Mouse (Mus musculus): ENCODE measurements around the gene Olfml2b. TPM values are rescaled to one million over a fixed set of nuclear protein-coding genes. Genes with fewer than 3 reads are reported as not detected.

The Olfml2b gene
- polyA plus RNA-seq, 1 experiment from 2014 or later, result 14.7 TPM

DNA sequence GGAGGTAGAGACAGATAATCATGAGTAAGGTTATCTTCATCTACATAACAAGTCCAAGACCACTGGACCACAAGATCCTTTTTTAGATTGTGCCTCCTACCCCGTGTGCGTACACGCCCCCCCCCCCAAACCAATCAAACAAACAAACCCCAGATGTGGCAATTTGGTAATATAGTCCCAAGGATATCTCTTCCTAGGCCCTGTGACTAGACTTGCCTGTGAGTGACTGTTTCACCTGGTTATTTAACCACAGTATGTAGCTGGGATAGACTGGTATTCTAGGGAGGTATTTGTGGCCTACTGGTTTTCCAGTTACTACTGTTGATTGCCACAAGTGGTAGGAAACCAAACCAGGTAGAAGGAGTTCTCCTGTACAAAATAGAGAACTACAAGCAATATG lies 33.6 kb upstream of the Olfml2b start:
- H3K9me3 ChIP-seq (ENCODE audit: control insufficient read depth, low read length), result no peaks in the 10 kb centered on the region
- no peak for ATAC-seq (ENCODE audit: insufficient number of reproducible peaks, low FRiP score, low TSS enrichment, low read depth)
- H3K27me3 ChIP-seq (ENCODE audit: control insufficient read depth, insufficient read depth, low read length), result no peaks in the 10 kb centered on the region
- H3K9ac ChIP-seq (ENCODE audit: low read length), result no peak overlapping the region
- H3K4me3 ChIP-seq (ENCODE audit: low read depth, low read length), result no peak overlapping the region
- no peak overlapping the region for H3K27ac ChIP-seq (replicated peaks; ENCODE audit: low read depth, low read length)
- DNase-seq (ENCODE audit: low spot score), result no peak
- H3K36me3 ChIP-seq (ENCODE audit: control insufficient read depth, insufficient read depth, low read length), result no peaks in the 10 kb centered on the region
- no peaks in the 10 kb centered on the region for H3K4me1 ChIP-seq (ENCODE audit: control insufficient read depth, insufficient read depth, low read length)
- H3K4me2 ChIP-seq (ENCODE audit: low read depth, severe bottlenecking), result no peak overlapping the region
- 90% methylated on average over 3 of the region's 3 CpGs for WGBS

DNA sequence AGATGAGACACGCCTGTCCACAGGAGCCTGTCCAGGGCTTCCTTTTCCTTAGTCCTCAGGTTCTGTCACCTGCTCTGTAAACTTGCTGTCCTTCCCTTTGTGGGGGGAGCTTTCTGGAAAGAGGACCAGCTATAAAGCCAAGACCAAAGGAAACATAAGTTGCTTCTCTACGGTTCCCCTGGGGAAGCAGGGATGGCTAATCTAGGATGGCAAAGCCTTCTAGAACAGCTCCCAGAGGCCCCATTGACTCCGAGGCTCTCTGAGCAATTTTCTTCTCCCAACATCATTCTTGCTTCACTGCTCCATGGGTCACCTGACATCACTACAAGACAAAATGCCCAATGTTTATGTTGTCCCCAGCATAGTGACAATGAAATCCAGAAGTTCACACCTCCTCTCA lies 32.7 kb upstream of the Olfml2b start:
- Histone ChIP-seq H3K4me1 (ENCODE audit: control insufficient read depth, insufficient read depth, low read length) (no peaks in the 10 kb centered on the region), H3K4me3 (ENCODE audit: low read depth, low read length) (no peak overlapping the region), H3K4me2 (ENCODE audit: low read depth, severe bottlenecking) (no peak overlapping the region), H3K27ac (replicated peaks; ENCODE audit: low read depth, low read length) (no peak overlapping the region), H3K9ac (ENCODE audit: low read length) (no peak overlapping the region), H3K36me3 (ENCODE audit: control insufficient read depth, insufficient read depth, low read length) (no peaks in the 10 kb centered on the region), H3K27me3 (ENCODE audit: control insufficient read depth, insufficient read depth, low read length) (no peaks in the 10 kb centered on the region), H3K9me3 (ENCODE audit: control insufficient read depth, low read length) (no peaks in the 10 kb centered on the region)
- WGBS, result 89% methylated on average over 3 of the region's 3 CpGs
- ATAC-seq (ENCODE audit: insufficient number of reproducible peaks, low FRiP score, low TSS enrichment, low read depth) (no peak), DNase-seq (ENCODE audit: low spot score) (no peak)

DNA sequence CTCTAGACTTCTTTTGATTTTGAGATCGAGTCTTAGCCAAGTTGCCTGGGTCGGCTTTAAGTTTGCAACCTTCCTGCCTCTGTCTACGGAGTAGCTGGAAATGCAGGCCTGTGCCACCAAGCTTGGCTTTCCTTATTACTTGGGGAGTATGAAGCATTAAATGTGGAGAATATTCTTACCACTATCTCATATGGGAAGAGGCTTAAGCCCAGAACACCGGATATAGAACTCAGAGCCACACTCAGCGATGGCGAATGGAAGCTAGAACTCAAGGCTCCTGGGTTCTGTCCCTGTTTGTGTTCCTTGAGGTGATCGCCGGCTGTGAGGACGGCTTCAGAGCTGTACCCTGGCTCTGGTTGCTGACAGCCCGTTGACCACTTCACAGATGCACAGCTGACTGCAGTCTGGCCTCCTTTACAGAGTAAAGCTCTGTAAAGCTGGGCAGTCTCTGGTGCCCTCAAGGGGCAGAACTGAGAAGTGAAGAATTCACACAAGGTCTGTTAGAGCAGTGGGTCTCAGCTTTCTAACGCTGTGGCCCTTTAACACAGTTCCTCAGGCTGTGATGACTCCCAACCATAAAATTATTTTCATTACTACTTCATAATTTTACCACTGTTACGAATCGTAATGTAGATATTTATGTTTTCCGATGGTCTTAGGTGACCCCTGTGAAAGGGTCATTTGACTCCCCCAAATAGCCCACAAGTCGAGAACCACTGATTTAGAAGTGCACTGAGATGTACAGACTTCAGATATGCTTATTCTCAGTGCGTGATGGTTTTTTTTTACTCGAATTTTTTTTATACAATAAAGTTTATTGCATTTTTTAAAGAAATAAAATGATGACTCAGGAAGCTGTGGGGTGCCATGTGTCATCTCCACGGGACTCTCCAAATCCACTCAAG lies 31.1 kb upstream of the Olfml2b start:
- DNase-seq (ENCODE audit: low spot score) (peak; percentile 84), ATAC-seq (ENCODE audit: insufficient number of reproducible peaks, low FRiP score, low TSS enrichment, low read depth) (peak; percentile 87)
- 61% methylated on average over 18 of the region's 18 CpGs for WGBS
- Histone ChIP-seq H3K9ac (ENCODE audit: low read length) (no peak overlapping the region), H3K27ac (replicated peaks; ENCODE audit: low read depth, low read length) (no peak overlapping the region), H3K4me3 (ENCODE audit: low read depth, low read length) (no peak overlapping the region), H3K4me2 (ENCODE audit: low read depth, severe bottlenecking) (no peak overlapping the region), H3K27me3 (ENCODE audit: control insufficient read depth, insufficient read depth, low read length) (no peaks in the 10 kb centered on the region), H3K36me3 (ENCODE audit: control insufficient read depth, insufficient read depth, low read length) (no peaks in the 10 kb centered on the region), H3K9me3 (ENCODE audit: control insufficient read depth, low read length) (no peaks in the 10 kb centered on the region), H3K4me1 (ENCODE audit: control insufficient read depth, insufficient read depth, low read length) (no peaks in the 10 kb centered on the region)

DNA sequence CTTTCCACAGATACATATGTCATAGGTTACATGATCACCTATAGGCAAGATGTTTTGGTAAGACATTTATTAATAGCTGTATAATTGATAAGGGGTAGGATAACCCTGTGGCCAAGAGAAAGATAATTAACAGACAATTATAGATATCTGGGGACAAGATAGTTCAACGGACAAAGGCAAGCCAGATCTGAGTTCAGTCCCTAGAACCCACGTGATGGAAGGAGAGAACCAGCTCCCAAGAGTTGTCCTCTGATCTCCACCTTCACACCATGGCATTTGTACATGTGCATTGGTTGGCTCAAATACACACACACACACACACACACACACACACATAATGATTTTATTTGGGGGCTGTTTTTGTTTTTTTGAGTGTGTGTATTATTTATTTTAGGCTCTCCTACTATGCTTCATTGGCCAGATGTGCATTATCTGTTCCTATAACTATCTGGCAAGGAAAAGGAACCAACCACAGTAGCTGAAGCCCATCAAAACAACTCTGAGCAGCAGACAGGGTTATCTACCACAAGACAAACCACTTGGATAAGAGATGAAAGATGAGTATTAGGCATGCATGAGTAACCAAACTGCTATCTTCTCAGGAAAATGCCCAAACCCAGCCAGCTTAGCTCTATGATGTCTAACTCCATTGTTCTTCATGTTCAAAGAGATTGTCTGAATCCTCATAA lies 24.5 kb upstream of the Olfml2b start:
- H3K27me3 ChIP-seq (ENCODE audit: control insufficient read depth, insufficient read depth, low read length), result no peaks in the 10 kb centered on the region
- no peak overlapping the region for H3K4me3 ChIP-seq (ENCODE audit: low read depth, low read length)
- H3K36me3 ChIP-seq (ENCODE audit: control insufficient read depth, insufficient read depth, low read length), result no peaks in the 10 kb centered on the region
- no peak overlapping the region for H3K9ac ChIP-seq (ENCODE audit: low read length)
- 73% methylated on average over 2 of the region's 2 CpGs for WGBS
- no peaks in the 10 kb centered on the region for H3K4me1 ChIP-seq (ENCODE audit: control insufficient read depth, insufficient read depth, low read length)
- H3K4me2 ChIP-seq (ENCODE audit: low read depth, severe bottlenecking), result no peak overlapping the region
- no peak for DNase-seq (ENCODE audit: low spot score)
- ATAC-seq (ENCODE audit: insufficient number of reproducible peaks, low FRiP score, low TSS enrichment, low read depth), result no peak
- H3K27ac ChIP-seq (replicated peaks; ENCODE audit: low read depth, low read length), result no peak overlapping the region
- H3K9me3 ChIP-seq (ENCODE audit: control insufficient read depth, low read length), result no peaks in the 10 kb centered on the region

DNA sequence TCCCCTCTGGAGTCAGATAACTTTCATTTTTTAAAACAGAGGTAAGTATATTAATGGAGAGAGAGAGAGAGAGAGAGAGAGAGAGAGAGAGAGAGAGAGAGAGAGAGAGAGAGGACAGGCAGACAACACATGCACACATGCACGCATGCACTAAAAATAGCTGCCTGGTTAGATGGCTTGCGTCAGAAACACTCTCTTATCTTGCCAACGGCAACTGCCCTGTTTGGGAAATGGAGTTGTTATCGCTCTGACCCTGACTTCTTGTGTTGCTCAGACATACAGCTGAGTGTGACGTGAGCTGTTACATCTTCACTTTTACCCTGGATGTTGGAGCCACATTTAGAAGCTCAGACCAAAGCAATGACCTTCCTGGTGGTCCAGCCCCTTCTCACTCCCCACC lies 21.4 kb upstream of the Olfml2b start:
- Histone ChIP-seq H3K9ac (ENCODE audit: low read length) (no peak overlapping the region), H3K4me3 (ENCODE audit: low read depth, low read length) (no peak overlapping the region), H3K27ac (replicated peaks; ENCODE audit: low read depth, low read length) (no peak overlapping the region), H3K27me3 (ENCODE audit: control insufficient read depth, insufficient read depth, low read length) (no peaks in the 10 kb centered on the region), H3K36me3 (ENCODE audit: control insufficient read depth, insufficient read depth, low read length) (no peaks in the 10 kb centered on the region), H3K9me3 (ENCODE audit: control insufficient read depth, low read length) (no peaks in the 10 kb centered on the region), H3K4me1 (ENCODE audit: control insufficient read depth, insufficient read depth, low read length) (no peaks in the 10 kb centered on the region), H3K4me2 (ENCODE audit: low read depth, severe bottlenecking) (no peak overlapping the region)
- ATAC-seq (ENCODE audit: insufficient number of reproducible peaks, low FRiP score, low TSS enrichment, low read depth), result no peak
- peak; percentile 14 for DNase-seq (ENCODE audit: low spot score)
- 62% methylated on average over 5 of the region's 5 CpGs for WGBS

GRCm38 (mm10) chr1:170623432-170623831 lies 20.9 kb upstream of the Olfml2b start:
- no peaks in the 10 kb centered on the region for H3K27me3 ChIP-seq (ENCODE audit: control insufficient read depth, insufficient read depth, low read length)
- H3K4me2 ChIP-seq (ENCODE audit: low read depth, severe bottlenecking), result no peak overlapping the region
- DNase-seq (ENCODE audit: low spot score), result no peak
- H3K4me1 ChIP-seq (ENCODE audit: control insufficient read depth, insufficient read depth, low read length), result no peaks in the 10 kb centered on the region
- 92% methylated on average over 1 of the region's 1 CpGs for WGBS
- no peak overlapping the region for H3K27ac ChIP-seq (replicated peaks; ENCODE audit: low read depth, low read length)
- no peaks in the 10 kb centered on the region for H3K9me3 ChIP-seq (ENCODE audit: control insufficient read depth, low read length)
- H3K36me3 ChIP-seq (ENCODE audit: control insufficient read depth, insufficient read depth, low read length), result no peaks in the 10 kb centered on the region
- H3K9ac ChIP-seq (ENCODE audit: low read length), result no peak overlapping the region
- ATAC-seq (ENCODE audit: insufficient number of reproducible peaks, low FRiP score, low TSS enrichment, low read depth), result no peak
- H3K4me3 ChIP-seq (ENCODE audit: low read depth, low read length), result no peak overlapping the region

GRCm38 (mm10) chr1:170630489-170630888 lies 13.8 kb upstream of the Olfml2b start:
- Histone ChIP-seq H3K27me3 (ENCODE audit: control insufficient read depth, insufficient read depth, low read length) (no peaks in the 10 kb centered on the region), H3K9ac (ENCODE audit: low read length) (no peak overlapping the region), H3K4me3 (ENCODE audit: low read depth, low read length) (no peak overlapping the region), H3K9me3 (ENCODE audit: control insufficient read depth, low read length) (no peaks in the 10 kb centered on the region), H3K4me2 (ENCODE audit: low read depth, severe bottlenecking) (no peak overlapping the region), H3K27ac (replicated peaks; ENCODE audit: low read depth, low read length) (no peak overlapping the region), H3K4me1 (ENCODE audit: control insufficient read depth, insufficient read depth, low read length) (no peaks in the 10 kb centered on the region), H3K36me3 (ENCODE audit: control insufficient read depth, insufficient read depth, low read length) (no peaks in the 10 kb centered on the region)
- no peak for ATAC-seq (ENCODE audit: insufficient number of reproducible peaks, low FRiP score, low TSS enrichment, low read depth)
- DNase-seq (ENCODE audit: low spot score), result no peak
- 88% methylated on average over 4 of the region's 4 CpGs for WGBS

DNA sequence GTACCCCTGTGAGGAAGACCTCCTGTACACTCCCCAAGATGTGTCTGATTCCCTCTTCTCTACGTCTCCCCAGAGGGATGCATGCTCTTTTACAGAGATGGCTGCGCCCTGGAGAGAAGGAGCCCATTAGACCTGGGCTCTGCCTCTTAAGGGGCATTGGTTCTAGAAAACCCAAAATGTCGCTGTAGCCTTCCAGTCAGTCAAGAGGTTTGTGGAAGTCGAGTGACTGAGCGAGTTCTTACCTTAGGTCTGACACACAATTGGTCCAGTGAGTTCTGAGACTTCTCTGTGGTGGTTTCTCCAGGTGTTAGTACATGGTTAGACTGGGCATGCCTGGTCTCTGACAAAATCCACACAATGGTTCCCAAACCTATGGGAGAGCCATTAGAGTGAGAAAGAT lies 12.8 kb upstream of the Olfml2b start:
- H3K9me3 ChIP-seq (ENCODE audit: control insufficient read depth, low read length), result no peaks in the 10 kb centered on the region
- no peak overlapping the region for H3K9ac ChIP-seq (ENCODE audit: low read length)
- no peak overlapping the region for H3K27ac ChIP-seq (replicated peaks; ENCODE audit: low read depth, low read length)
- ATAC-seq (ENCODE audit: insufficient number of reproducible peaks, low FRiP score, low TSS enrichment, low read depth), result no peak
- no peak overlapping the region for H3K4me3 ChIP-seq (ENCODE audit: low read depth, low read length)
- H3K36me3 ChIP-seq (ENCODE audit: control insufficient read depth, insufficient read depth, low read length), result no peaks in the 10 kb centered on the region
- DNase-seq (ENCODE audit: low spot score), result peak; percentile 17
- H3K4me1 ChIP-seq (ENCODE audit: control insufficient read depth, insufficient read depth, low read length), result no peaks in the 10 kb centered on the region
- 88% methylated on average over 5 of the region's 5 CpGs for WGBS
- H3K27me3 ChIP-seq (ENCODE audit: control insufficient read depth, insufficient read depth, low read length), result no peaks in the 10 kb centered on the region
- no peak overlapping the region for H3K4me2 ChIP-seq (ENCODE audit: low read depth, severe bottlenecking)

Data from limb, embryonic 11.5 days (tissue).